Mouse (Mus musculus) macrophage (primary cell): ENCODE results near the gene Tm4sf19. TPM values are rescaled to one million over a fixed set of nuclear protein-coding genes. Genes with fewer than 3 reads are reported as not detected.
"Not testable (repeated sequence)": the region's sequence is repeated elsewhere in the genome, so short reads cannot be mapped to it uniquely, and the experiment has no call there.

Experiments used
- H3K27ac ChIP-seq: fragments of 350-480 bp; formaldehyde crosslinking; 2 replicates; pipeline ENCODE4 v1.9.0; 2021
- H3K36me3 ChIP-seq: fragments of 350-480 bp; formaldehyde crosslinking; 2 replicates; pipeline ENCODE4 v1.9.0; 2021; ENCODE audit errors: inconsistent target
- H3K4me3 ChIP-seq: fragments of 350-480 bp; formaldehyde crosslinking; 2 replicates; pipeline ENCODE4 v1.9.0; 2021; ENCODE audit errors: inconsistent target
- H3K79me2 ChIP-seq: fragments of 350-480 bp; formaldehyde crosslinking; 2 replicates; pipeline ENCODE4 v1.9.0; 2021; ENCODE audit errors: inconsistent target
- WGBS: methylation state at CpG from one replicate; pipeline ENCODE4 v1.1.7; 2026; ENCODE audit warnings: inconsistent platforms; ENCODE audit not compliant: missing documents; 5-methylcytosine and 5-hydroxymethylcytosine counted together
- polyA plus RNA-seq: library from polyadenylated mRNA; stranded (reverse); fragments of 250-400 nt; gene quantifications from 3 replicates; pipeline ENCODE4 v1.2.4, GENCODE M21; 2018; ENCODE audit warnings: inconsistent platforms

The Tm4sf19 gene
- polyA plus RNA-seq, 1 experiment from 2014 or later: 1.2 TPM

DNA sequence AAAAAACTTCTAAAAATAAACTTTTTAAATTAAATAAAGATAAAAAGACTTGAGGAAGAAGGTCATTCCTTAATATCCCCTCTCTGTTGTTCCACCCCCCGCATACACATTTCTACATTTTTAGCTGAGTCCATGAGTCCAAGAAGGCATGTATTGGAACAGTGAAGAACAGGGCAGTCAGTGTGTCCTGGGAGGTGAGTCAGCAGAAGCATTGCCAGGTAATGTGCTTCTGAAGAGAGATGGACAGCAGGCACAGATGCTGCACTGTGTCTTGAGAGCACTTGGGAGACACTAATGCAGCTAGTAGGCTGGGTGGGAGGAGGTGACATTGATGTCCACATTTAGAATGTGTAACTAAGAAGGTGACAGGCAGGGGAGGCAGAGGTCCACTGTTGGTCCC lies 37.0 kb downstream of the Tm4sf19 start:
- 79% methylated on average over 1 of the region's 1 CpGs for WGBS
- H3K79me2 ChIP-seq: peaks cover 100% of the 10 kb centered on the region
- H3K27ac ChIP-seq: no peak overlapping the region
- peaks cover 26% of the 10 kb centered on the region; the same call in 1 of the 2 replicates for H3K36me3 ChIP-seq
- H3K4me3 ChIP-seq: no peak overlapping the region

DNA sequence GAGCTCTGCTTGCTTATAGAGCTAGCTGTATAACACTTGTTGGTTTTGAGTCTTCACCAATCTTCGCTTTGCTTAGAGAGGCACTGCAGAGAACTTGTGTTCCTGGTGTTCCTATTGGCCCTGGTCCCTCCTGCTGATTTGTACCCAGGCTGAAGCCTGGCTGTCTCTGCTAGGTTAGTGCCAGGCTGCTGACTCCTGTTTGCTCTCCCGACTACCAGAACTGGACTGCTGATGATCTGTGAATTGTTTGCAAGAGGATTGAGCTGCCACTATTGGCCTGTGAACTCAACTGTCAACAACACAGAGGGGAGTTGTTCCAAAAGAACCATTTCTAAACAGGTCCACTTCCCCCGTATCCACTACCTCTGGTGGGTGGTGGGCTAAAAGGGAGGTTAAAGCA lies 41.1 kb downstream of the Tm4sf19 start:
- Histone ChIP-seq H3K36me3 (peaks cover 26% of the 10 kb centered on the region; the same call in 1 of the 2 replicates), H3K4me3 (no peak overlapping the region), H3K79me2 (peaks cover 100% of the 10 kb centered on the region), H3K27ac (no peak overlapping the region)
- WGBS: 95% methylated on average over 3 of the region's 3 CpGs

GRCm38 (mm10) chr16:32444615-32445014 lies 44.3 kb downstream of the Tm4sf19 start:
- Histone ChIP-seq H3K36me3 (peaks cover 21% of the 10 kb centered on the region; the same call in 1 of the 2 replicates), H3K79me2 (peaks cover 100% of the 10 kb centered on the region)
- not testable (repeated sequence) for H3K27ac ChIP-seq, H3K4me3 ChIP-seq
- WGBS: 73% methylated on average over 3 of the region's 3 CpGs

- WGBS: 92% methylated on average over 1 of the region's 1 CpGs
- Histone ChIP-seq H3K27ac (no peak overlapping the region), H3K36me3 (peaks cover 12% of the 10 kb centered on the region; the same call in 1 of the 2 replicates), H3K79me2 (peaks cover 100% of the 10 kb centered on the region), H3K4me3 (no peak overlapping the region)
These were observed 45.3 kb downstream of the Tm4sf19 start for GRCm38 (mm10) chr16:32445558-32445957.

DNA sequence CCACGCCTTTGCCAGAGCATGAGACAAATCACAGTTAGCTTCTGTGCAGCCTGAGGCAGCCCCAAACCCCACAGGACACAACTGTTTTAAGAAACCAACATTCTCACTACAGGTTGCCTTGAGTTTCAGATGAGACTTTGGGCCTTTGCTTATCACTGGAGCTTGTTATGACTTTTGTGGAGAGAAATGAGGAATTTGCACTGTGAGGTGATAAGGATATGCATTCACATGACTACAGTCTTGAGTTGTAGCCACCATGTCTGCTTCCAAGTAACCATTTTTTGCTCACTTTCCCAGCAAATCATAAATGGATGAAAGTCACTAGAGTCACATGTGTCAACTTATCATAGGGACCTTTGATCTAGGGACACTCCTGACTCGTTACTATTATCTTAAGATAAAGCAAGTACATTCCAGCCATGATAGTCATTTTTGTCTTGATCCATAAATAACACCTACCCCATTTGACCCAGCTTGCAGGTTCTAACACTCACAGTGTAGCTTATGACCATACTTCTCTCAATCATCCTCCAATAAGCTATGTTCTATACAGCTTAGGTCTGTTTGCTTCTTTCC lies 46.3 kb downstream of the Tm4sf19 start:
- Histone ChIP-seq H3K79me2 (peaks cover 100% of the 10 kb centered on the region), H3K27ac (no peak overlapping the region), H3K36me3 (peaks cover 6% of the 10 kb centered on the region), H3K4me3 (no peak overlapping the region)
- WGBS: 86% methylated on average over 2 of the region's 2 CpGs

DNA sequence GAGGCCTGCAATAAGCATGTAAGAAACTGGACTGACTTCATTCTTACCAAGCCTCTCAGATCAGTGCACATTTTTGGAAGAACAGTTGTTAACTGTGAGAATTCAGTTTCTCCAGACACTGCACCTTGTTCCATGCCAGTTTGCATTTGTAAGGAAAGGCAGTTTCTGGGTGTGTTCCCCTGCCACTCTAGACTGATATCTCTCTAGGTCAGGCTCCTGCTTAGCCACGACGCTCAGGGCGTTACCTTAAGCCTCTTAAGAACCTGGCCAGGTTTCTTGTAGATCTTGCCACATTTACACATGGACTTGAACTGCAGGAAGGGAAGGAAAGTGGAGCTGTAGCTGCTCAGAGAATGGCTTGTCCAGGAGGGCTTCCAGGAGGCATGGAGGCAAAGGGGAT lies 49.4 kb downstream of the Tm4sf19 start:
- 96% methylated on average over 3 of the region's 3 CpGs for WGBS
- Histone ChIP-seq H3K36me3 (peaks cover 30% of the 10 kb centered on the region), H3K79me2 (peaks cover 88% of the 10 kb centered on the region), H3K27ac (no peak overlapping the region), H3K4me3 (no peak overlapping the region)

GRCm38 (mm10) chr16:32450133-32450532 lies 49.8 kb downstream of the Tm4sf19 start:
- Histone ChIP-seq H3K27ac (no peak overlapping the region), H3K79me2 (peaks cover 86% of the 10 kb centered on the region), H3K4me3 (no peak overlapping the region), H3K36me3 (peaks cover 34% of the 10 kb centered on the region)
- 96% methylated on average over 2 of the region's 2 CpGs for WGBS

- H3K36me3 ChIP-seq: peaks cover 56% of the 10 kb centered on the region
- peaks cover 61% of the 10 kb centered on the region for H3K79me2 ChIP-seq
- WGBS: 93% methylated on average over 8 of the region's 8 CpGs
- H3K27ac ChIP-seq: no peak overlapping the region
- no peak overlapping the region for H3K4me3 ChIP-seq
These were observed 52.8 kb downstream of the Tm4sf19 start for GRCm38 (mm10) chr16:32453102-32453501.

- Histone ChIP-seq H3K4me3 (no peak overlapping the region), H3K36me3 (peaks cover 70% of the 10 kb centered on the region), H3K79me2 (peaks cover 59% of the 10 kb centered on the region), H3K27ac (no peak overlapping the region)
- WGBS: 95% methylated on average over 5 of the region's 5 CpGs
These were observed 54.3 kb downstream of the Tm4sf19 start for GRCm38 (mm10) chr16:32454646-32455045.

DNA sequence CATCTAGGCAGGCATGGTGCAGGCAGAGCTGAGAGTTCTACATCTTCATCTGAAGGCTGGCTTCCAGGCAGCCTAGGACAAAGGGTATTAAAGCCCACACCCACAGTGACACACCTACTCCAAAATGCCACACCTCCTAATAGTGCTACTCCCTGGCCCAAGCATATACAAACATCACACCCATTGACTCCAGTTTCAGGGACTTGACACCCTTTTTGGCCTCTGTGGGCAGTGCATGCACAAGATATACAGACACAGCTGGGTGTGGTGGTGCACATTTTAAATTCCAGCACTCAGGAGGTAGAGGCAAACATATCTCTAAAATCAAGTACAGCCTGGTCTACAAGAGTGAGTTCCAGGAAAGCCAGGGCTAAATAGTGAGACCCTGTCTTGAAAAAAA lies 55.8 kb downstream of the Tm4sf19 start:
- H3K27ac ChIP-seq: no peak overlapping the region
- no peak overlapping the region for H3K4me3 ChIP-seq
- peaks cover 70% of the 10 kb centered on the region for H3K36me3 ChIP-seq
- peaks cover 45% of the 10 kb centered on the region for H3K79me2 ChIP-seq

- Histone ChIP-seq H3K79me2 (peaks cover 38% of the 10 kb centered on the region; the same call in 1 of the 2 replicates), H3K27ac (no peak overlapping the region), H3K4me3 (no peak overlapping the region), H3K36me3 (peaks cover 67% of the 10 kb centered on the region)
- 100% methylated on average over 1 of the region's 1 CpGs for WGBS
These were observed 56.5 kb downstream of the Tm4sf19 start for GRCm38 (mm10) chr16:32456761-32457160.

Other genes with a start within 250 kb of the Tm4sf19 start
- gene Nrros, start 234.9 kb upstream of the Tm4sf19 start, polyA plus RNA-seq: 133 to 329 TPM (median 277 TPM) in 3 replicates
- 0.64 to 0.83 TPM (median 0.74 TPM) in 3 replicates for gene Bex6, start 220.7 kb upstream of the Tm4sf19 start, polyA plus RNA-seq
- gene Fbxo45, start 153.3 kb upstream of the Tm4sf19 start, polyA plus RNA-seq: 7.9 to 11.3 TPM (median 8.2 TPM) in 3 replicates
- 14.7 to 20.5 TPM (median 18.9 TPM) in 3 replicates for gene Wdr53, start 153.3 kb upstream of the Tm4sf19 start, polyA plus RNA-seq
- gene Smco1, start 129.0 kb upstream of the Tm4sf19 start, polyA plus RNA-seq: not detected in 3 replicates
- 12.1 to 18.7 TPM (median 16.1 TPM) in 3 replicates for gene Rnf168, start 123.0 kb upstream of the Tm4sf19 start, polyA plus RNA-seq
- 3.9 to 6.0 TPM (median 4.0 TPM) in 3 replicates for gene Ubxn7, start 68.2 kb upstream of the Tm4sf19 start, polyA plus RNA-seq
- gene Tctex1d2, start 19.2 kb downstream of the Tm4sf19 start, polyA plus RNA-seq: 16.6 to 17.3 TPM (median 16.7 TPM) in 3 replicates
- 32.5 to 74.9 TPM (median 60.1 TPM) in 3 replicates for gene Pcyt1a, start 30.4 kb downstream of the Tm4sf19 start, polyA plus RNA-seq
- gene Slc51a, start 87.4 kb downstream of the Tm4sf19 start, polyA plus RNA-seq: 0.08 to 0.20 TPM in 2 of 3 replicates, not detected in the other
- not detected in 3 replicates for gene Zdhhc19, start 95.8 kb downstream of the Tm4sf19 start, polyA plus RNA-seq
- gene Tfrc, start 208.4 kb downstream of the Tm4sf19 start, polyA plus RNA-seq: 327 to 500 TPM (median 495 TPM) in 3 replicates
- gene Tnk2, start 243.4 kb downstream of the Tm4sf19 start, polyA plus RNA-seq: 0.66 to 3.8 TPM (median 1.1 TPM) in 3 replicates